Mouse (Mus musculus) myocyte (in vitro differentiated cells): ENCODE data around the gene Aif1.

Experiments
- E2F4 ChIP-seq: IDR thresholded peaks from one replicate; pipeline ENCODE4 v1.6.1; 2011; ENCODE audit warnings: mild to moderate bottlenecking, control low read depth, moderate library complexity; ENCODE audit not compliant: insufficient read depth
- MAX ChIP-seq: IDR thresholded peaks from one replicate; pipeline ENCODE4 v1.6.1; 2011; ENCODE audit warnings: low read depth, mild to moderate bottlenecking, control low read depth
- MYOG ChIP-seq, 3 experiments: IDR thresholded peaks; one replicate each; pipeline ENCODE4 v1.6.1; 2011; ENCODE audit warnings: control low read depth in 2 of 3, low read depth in 2 of 3, mild to moderate bottlenecking in 2 of 3; ENCODE audit not compliant: insufficient read length in 2 of 3, control insufficient read depth in 1 of 3, insufficient read depth in 1 of 3
- POLR2A ChIP-seq: IDR thresholded peaks from one replicate; pipeline ENCODE4 v1.6.1; 2011; ENCODE audit warnings: low read depth, mild to moderate bottlenecking, control low read depth, moderate library complexity; ENCODE audit not compliant: insufficient read length
- POLR2AphosphoS2 ChIP-seq: IDR thresholded peaks from one replicate; pipeline ENCODE4 v1.6.1; 2011; ENCODE audit warnings: low read depth, control low read depth; ENCODE audit not compliant: insufficient read length
- TCF12 ChIP-seq: IDR thresholded peaks from one replicate; pipeline ENCODE4 v1.6.1; 2011; ENCODE audit warnings: mild to moderate bottlenecking, control low read depth; ENCODE audit not compliant: poor library complexity, insufficient read depth, severe bottlenecking
- USF1 ChIP-seq: IDR thresholded peaks from one replicate; pipeline ENCODE4 v1.6.1; 2011; ENCODE audit warnings: low read depth, mild to moderate bottlenecking, control low read depth, moderate library complexity

DNA sequence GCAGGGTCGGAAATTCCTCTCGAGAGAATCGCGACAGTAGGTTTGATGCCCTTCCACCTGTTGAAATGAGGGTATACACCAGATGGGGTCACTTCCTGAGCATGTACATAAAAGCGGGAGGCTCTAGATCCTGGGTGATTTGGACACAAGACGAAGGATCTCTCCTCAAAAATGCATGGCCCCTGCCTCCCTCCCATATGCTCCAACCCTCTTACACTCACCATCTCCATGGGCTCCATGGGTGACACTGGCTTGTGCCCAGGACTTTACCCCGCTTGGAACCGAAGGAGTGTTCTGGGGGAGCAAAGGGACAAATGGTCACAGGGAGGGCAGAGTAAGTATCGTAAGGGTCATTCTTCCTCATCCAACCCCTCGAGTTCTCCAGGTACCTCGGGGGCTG is 14.4 kb downstream of the Aif1 start:
- no peak for TF ChIP-seq E2F4
- no peak for TF ChIP-seq POLR2A
- TF ChIP-seq POLR2AphosphoS2: no peak
- TF ChIP-seq MAX: no peak
- no peak for TF ChIP-seq USF1
- TF ChIP-seq TCF12: no peak
- TF ChIP-seq MYOG (IDR thresholded peaks at IDR 0.05; ENCODE audit: control insufficient read depth in 1 of 3, insufficient read depth in 1 of 3, insufficient read length in 2 of 3, low read depth in 2 of 3): no peak
